Mouse (Mus musculus) limb, embryonic 13.5 days (tissue): ENCODE results near the gene Atp2c2. TPM values are rescaled to one million over a fixed set of nuclear protein-coding genes. Genes with fewer than 3 reads are reported as not detected.
A peak's percentile ranks its signal among the peaks of the same experiment; 100 is the strongest.

Source experiments
- ATAC-seq: fragments of 200-750 bp; cut with Nextera tagmentation; 2 replicates; pipeline ENCODE4 v1.8.0; 2017; ENCODE audit warnings: low read depth, moderate number of reproducible peaks, moderate TSS enrichment; ENCODE audit not compliant: low FRiP score
- H3K27ac ChIP-seq: fragments of 300-500 bp; sonication (generic); 2 replicates; pipeline ENCODE4 v1.5.1; 2015; ENCODE audit warnings: inconsistent platforms, mild to moderate bottlenecking, moderate library complexity
- H3K27me3 ChIP-seq: fragments of 300-500 bp; sonication (generic); 2 replicates; pipeline ENCODE4 v1.6.1; 2015; ENCODE audit warnings: mild to moderate bottlenecking, inconsistent platforms
- H3K36me3 ChIP-seq: fragments of 300-500 bp; sonication (generic); 2 replicates; pipeline ENCODE4 v1.6.1; 2015; ENCODE audit warnings: inconsistent platforms, mild to moderate bottlenecking, moderate library complexity
- H3K4me1 ChIP-seq: fragments of 300-500 bp; sonication (generic); 2 replicates; pipeline ENCODE4 v1.6.1; 2015; ENCODE audit warnings: inconsistent platforms
- H3K4me2 ChIP-seq: fragments of 300-500 bp; sonication (generic); replicated peaks from 2 replicates; pipeline ENCODE4 v1.6.1; 2015; ENCODE audit warnings: inconsistent platforms, mild to moderate bottlenecking, moderate library complexity
- H3K4me3 ChIP-seq: fragments of 300-500 bp; sonication (generic); 2 replicates; pipeline ENCODE4 v1.5.1; 2015; ENCODE audit warnings: moderate library complexity, mild to moderate bottlenecking, inconsistent platforms
- H3K9ac ChIP-seq: fragments of 300-500 bp; sonication (generic); 2 replicates; pipeline ENCODE4 v1.6.1; 2015; ENCODE audit warnings: mild to moderate bottlenecking, inconsistent platforms
- H3K9me3 ChIP-seq: fragments of 300-500 bp; sonication (generic); 2 replicates; pipeline ENCODE4 v1.6.1; 2016; ENCODE audit warnings: inconsistent platforms
- WGBS: fragments of 180-500 bp; shearing (Covaris S2); methylation state at CpG from one replicate; pipeline ENCODE4 v1.1.7; 2015; 5-methylcytosine and 5-hydroxymethylcytosine counted together
- polyA plus RNA-seq: library from polyadenylated mRNA; unstranded; fragments of >200 nt; fragmentation: Nextera tagmentation; extraction: Ambion mirVana; gene quantifications from 2 replicates; pipeline ENCODE4 v1.2.1, GENCODE M21; 2015

The Atp2c2 gene
- polyA plus RNA-seq, 1 experiment from 2014 or later: 2.6 TPM

GRCm38 (mm10) chr8:119727093-119727492 is 27.3 kb downstream of the Atp2c2 start:
- 87% methylated on average over 8 of the region's 8 CpGs for WGBS
- Histone ChIP-seq H3K27ac (no peak overlapping the region), H3K9ac (no peak overlapping the region), H3K4me3 (no peak overlapping the region), H3K9me3 (no peaks in the 10 kb centered on the region), H3K36me3 (no peaks in the 10 kb centered on the region), H3K4me1 (no peaks in the 10 kb centered on the region), H3K4me2 (no peak overlapping the region), H3K27me3 (peaks cover 11% of the 10 kb centered on the region)
- ATAC-seq: no peak

GRCm38 (mm10) chr8:119728351-119728895 is 28.6 kb downstream of the Atp2c2 start:
- H3K36me3 ChIP-seq: no peaks in the 10 kb centered on the region
- H3K9ac ChIP-seq: no peak overlapping the region
- H3K4me3 ChIP-seq: no peak overlapping the region
- no peak overlapping the region for H3K4me2 ChIP-seq
- peaks cover 5% of the 10 kb centered on the region for H3K27me3 ChIP-seq
- no peak for ATAC-seq
- H3K4me1 ChIP-seq: no peaks in the 10 kb centered on the region
- no peaks in the 10 kb centered on the region for H3K9me3 ChIP-seq
- no peak overlapping the region for H3K27ac ChIP-seq
- WGBS: 82% methylated on average over 8 of the region's 8 CpGs

GRCm38 (mm10) chr8:119732072-119732471 is 32.3 kb downstream of the Atp2c2 start:
- no peaks in the 10 kb centered on the region for H3K36me3 ChIP-seq
- no peak overlapping the region for H3K9ac ChIP-seq
- no peaks in the 10 kb centered on the region for H3K4me1 ChIP-seq
- no peaks in the 10 kb centered on the region for H3K27me3 ChIP-seq
- no peak overlapping the region for H3K4me2 ChIP-seq
- no peaks in the 10 kb centered on the region for H3K9me3 ChIP-seq
- H3K4me3 ChIP-seq: no peak overlapping the region
- ATAC-seq: no peak
- 90% methylated on average over 13 of the region's 13 CpGs for WGBS
- H3K27ac ChIP-seq: no peak overlapping the region

GRCm38 (mm10) chr8:119736348-119736917 is 36.6 kb downstream of the Atp2c2 start:
- no peak for ATAC-seq
- Histone ChIP-seq H3K9ac (no peak overlapping the region), H3K27me3 (no peaks in the 10 kb centered on the region), H3K36me3 (no peaks in the 10 kb centered on the region), H3K4me2 (no peak overlapping the region), H3K4me3 (no peak overlapping the region), H3K4me1 (no peaks in the 10 kb centered on the region), H3K27ac (no peak overlapping the region), H3K9me3 (no peaks in the 10 kb centered on the region)
- WGBS: 87% methylated on average over 10 of the region's 10 CpGs

- no peaks in the 10 kb centered on the region for H3K9me3 ChIP-seq
- no peak for ATAC-seq
- no peaks in the 10 kb centered on the region for H3K27me3 ChIP-seq
- H3K9ac ChIP-seq: no peak overlapping the region
- no peak overlapping the region for H3K4me3 ChIP-seq
- no peaks in the 10 kb centered on the region for H3K4me1 ChIP-seq
- H3K36me3 ChIP-seq: no peaks in the 10 kb centered on the region
- H3K4me2 ChIP-seq: no peak overlapping the region
- no peak overlapping the region for H3K27ac ChIP-seq
- 81% methylated on average over 11 of the region's 11 CpGs for WGBS
Observed at GRCm38 (mm10) chr8:119737093-119737900, 37.5 kb downstream of the Atp2c2 start.

GRCm38 (mm10) chr8:119738129-119738907 is 38.5 kb downstream of the Atp2c2 start:
- 72% methylated on average over 19 of the region's 19 CpGs for WGBS
- 0 out of 2 replicates have a peak, but pooled peaks cover under 1% of the 10 kb centered on the region for H3K4me1 ChIP-seq

GRCm38 (mm10) chr8:119740634-119741033 is 40.8 kb downstream of the Atp2c2 start:
- no peaks in the 10 kb centered on the region for H3K27me3 ChIP-seq
- H3K36me3 ChIP-seq: no peaks in the 10 kb centered on the region
- H3K9ac ChIP-seq: no peak overlapping the region
- H3K27ac ChIP-seq: no peak overlapping the region
- no peak for ATAC-seq
- no peaks in the 10 kb centered on the region for H3K9me3 ChIP-seq
- H3K4me2 ChIP-seq: no peak overlapping the region
- 0 out of 2 replicates have a peak, but pooled peaks cover 9% of the 10 kb centered on the region for H3K4me1 ChIP-seq
- 59% methylated on average over 4 of the region's 4 CpGs for WGBS
- H3K4me3 ChIP-seq: no peak overlapping the region

More at GRCm38 (mm10) chr8:119738129-119738907, 38.5 kb downstream of the Atp2c2 start:
- Histone ChIP-seq H3K4me3 (no peak overlapping the region), H3K9ac (no peak overlapping the region), H3K4me2 (no peak overlapping the region), H3K36me3 (no peaks in the 10 kb centered on the region), H3K9me3 (no peaks in the 10 kb centered on the region), H3K27ac (no peak overlapping the region), H3K27me3 (no peaks in the 10 kb centered on the region)
- ATAC-seq: no peak

- H3K36me3 ChIP-seq: no peaks in the 10 kb centered on the region
- 89% methylated on average over 7 of the region's 7 CpGs for WGBS
- 0 out of 2 replicates have a peak, but pooled peaks cover 9% of the 10 kb centered on the region for H3K4me1 ChIP-seq
- no peak for ATAC-seq
- no peaks in the 10 kb centered on the region for H3K27me3 ChIP-seq
- no peak overlapping the region for H3K27ac ChIP-seq
- H3K4me2 ChIP-seq: no peak overlapping the region
- H3K9ac ChIP-seq: no peak overlapping the region
- no peak overlapping the region for H3K4me3 ChIP-seq
- no peaks in the 10 kb centered on the region for H3K9me3 ChIP-seq
Observed at GRCm38 (mm10) chr8:119742409-119742808, 42.6 kb downstream of the Atp2c2 start.

- no peak overlapping the region for H3K4me2 ChIP-seq
- H3K9ac ChIP-seq: no peak overlapping the region
- H3K27ac ChIP-seq: no peak overlapping the region
- no peaks in the 10 kb centered on the region for H3K9me3 ChIP-seq
- 0 out of 2 replicates have a peak, but pooled peaks cover 9% of the 10 kb centered on the region for H3K4me1 ChIP-seq
- no peak overlapping the region for H3K4me3 ChIP-seq
- WGBS: 54% methylated on average over 13 of the region's 13 CpGs
- ATAC-seq: peak; percentile 32; the same call in 1 of the 2 replicates
- H3K27me3 ChIP-seq: no peaks in the 10 kb centered on the region
- no peaks in the 10 kb centered on the region for H3K36me3 ChIP-seq
Observed at GRCm38 (mm10) chr8:119743291-119744026, 43.6 kb downstream of the Atp2c2 start.

- Histone ChIP-seq H3K4me1 (0 out of 2 replicates have a peak, but pooled peaks cover 9% of the 10 kb centered on the region), H3K27ac (no peak overlapping the region), H3K4me2 (no peak overlapping the region), H3K9ac (no peak overlapping the region), H3K9me3 (no peaks in the 10 kb centered on the region), H3K27me3 (no peaks in the 10 kb centered on the region), H3K36me3 (no peaks in the 10 kb centered on the region), H3K4me3 (no peak overlapping the region)
- WGBS: 83% methylated on average over 4 of the region's 4 CpGs
- no peak for ATAC-seq
Observed at GRCm38 (mm10) chr8:119744604-119745003, 44.8 kb downstream of the Atp2c2 start.
